Mouse (Mus musculus) small intestine, adult 2 months (tissue): ENCODE measurements around the gene Nr6a1. TPM values are rescaled to one million over a fixed set of nuclear protein-coding genes. Genes with fewer than 3 reads are reported as not detected.

ENCODE experiments used
- H3K27ac ChIP-seq: fragments of 200-500 bp; 2 replicates; pipeline ENCODE4 v1.5.1; 2012; ENCODE audit warnings: low read depth, low read length, control low read depth, inconsistent platforms; ENCODE audit not compliant: insufficient read depth
- H3K27me3 ChIP-seq: fragments of 200-500 bp; 2 replicates; pipeline ENCODE4 v1.6.1; 2012; ENCODE audit warnings: mild to moderate bottlenecking, moderate library complexity, low read length, inconsistent platforms; ENCODE audit not compliant: control insufficient read depth, insufficient read depth
- H3K36me3 ChIP-seq: fragments of 200-500 bp; 2 replicates; pipeline ENCODE4 v1.6.1; 2012; ENCODE audit warnings: mild to moderate bottlenecking, low read length, control low read depth, inconsistent platforms; ENCODE audit not compliant: control insufficient read depth, insufficient read depth
- H3K4me1 ChIP-seq: fragments of 200-500 bp; 2 replicates; pipeline ENCODE4 v1.6.1; 2012; ENCODE audit warnings: low read length, inconsistent platforms, mixed read lengths; ENCODE audit not compliant: control insufficient read depth, insufficient read depth, insufficient read length
- H3K4me3 ChIP-seq: fragments of 200-500 bp; 2 replicates; pipeline ENCODE4 v1.5.1; 2012; ENCODE audit warnings: low read depth, mild to moderate bottlenecking, control low read depth, inconsistent platforms, low read length, moderate library complexity
- CTCF ChIP-seq: fragments of 200-500 bp; IDR thresholded peaks from 2 replicates; pipeline ENCODE4 v1.5.1; 2012; ENCODE audit warnings: low read depth, mild to moderate bottlenecking, control low read depth, inconsistent platforms, low read length, moderate library complexity, mixed read lengths; ENCODE audit not compliant: insufficient replicate concordance, insufficient read length; ENCODE audit errors: extremely low read depth
- POLR2A ChIP-seq: fragments of 200-500 bp; IDR thresholded peaks from 2 replicates; pipeline ENCODE4 v1.6.1; 2012; ENCODE audit warnings: low read depth, mild to moderate bottlenecking, control low read depth, inconsistent platforms, low read length, moderate library complexity
- WGBS: fragments of 180-500 bp; shearing (Covaris S2); methylation state at CpG from one replicate; pipeline ENCODE4 v1.1.7; 2018; 5-methylcytosine and 5-hydroxymethylcytosine counted together
- polyA plus RNA-seq: library from polyadenylated mRNA; depleted of rRNA; stranded (reverse); fragments of >200 nt; gene quantifications from 2 replicates; pipeline ENCODE4 v1.2.3, GENCODE M21; 2012

Gene Nr6a1
- polyA plus RNA-seq, 1 experiment, result 7.2 TPM

DNA sequence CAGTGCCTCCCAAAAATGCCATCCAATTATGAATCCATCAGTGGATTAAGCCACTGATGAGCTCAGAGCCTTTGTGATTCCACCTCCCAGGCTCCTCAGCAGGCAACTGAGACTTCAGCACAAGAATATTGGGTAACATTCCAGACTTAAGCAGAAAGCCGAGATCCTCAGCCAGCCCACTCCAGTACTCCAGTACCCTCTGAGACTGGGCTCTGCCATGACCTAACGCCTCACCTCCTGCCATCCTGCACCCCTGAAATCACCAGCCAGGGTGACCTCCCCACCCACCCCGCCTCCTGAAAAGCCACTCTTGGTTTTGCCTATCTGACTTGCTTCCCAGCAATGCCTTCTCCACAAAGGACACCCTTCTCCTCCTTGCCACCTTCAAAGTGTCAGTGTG, 9.9 kb upstream of the Nr6a1 start:
- Histone ChIP-seq H3K27ac (no peak overlapping the region), H3K4me3 (no peak overlapping the region), H3K27me3 (no peaks in the 10 kb centered on the region), H3K4me1 (no peaks in the 10 kb centered on the region), H3K36me3 (no peaks in the 10 kb centered on the region)
- WGBS, result 90% methylated on average over 3 of the region's 3 CpGs
- no peak for TF ChIP-seq CTCF
- no peak for TF ChIP-seq POLR2A

DNA sequence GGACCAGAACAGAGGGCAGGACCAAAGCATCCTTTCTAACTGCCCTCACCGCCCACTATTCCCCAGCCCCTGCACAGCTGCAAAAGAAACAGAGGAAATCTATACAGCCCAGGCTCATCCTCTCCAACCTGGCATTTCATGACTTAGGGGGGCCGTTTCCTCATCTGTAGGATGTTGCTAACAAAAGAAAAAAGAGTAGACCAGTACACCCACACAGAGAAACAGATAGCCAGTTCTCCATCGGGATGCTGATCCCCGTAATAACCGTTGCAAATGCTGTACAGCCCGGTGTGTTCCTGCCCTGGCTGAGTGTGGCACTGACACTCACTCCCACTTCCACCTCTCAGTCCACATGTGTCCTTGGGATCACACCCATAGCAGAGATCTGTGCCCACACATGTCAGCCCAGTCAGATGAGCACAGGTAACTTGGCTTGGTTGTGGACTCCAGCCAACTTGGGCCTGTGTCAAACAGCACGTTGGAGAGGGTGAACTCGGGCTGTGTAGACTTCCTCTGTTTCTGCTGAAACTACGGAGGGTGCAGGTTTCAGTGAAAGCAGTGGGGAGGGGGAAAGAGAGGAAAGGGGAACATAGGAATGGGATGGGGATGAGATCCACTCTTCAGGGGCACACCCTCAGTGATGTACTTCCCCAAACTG, 9.4 kb upstream of the Nr6a1 start:
- H3K4me1 ChIP-seq, result peaks cover 2% of the 10 kb centered on the region; the same call in 1 of the 2 replicates
- WGBS, result 64% methylated on average over 9 of the region's 9 CpGs
- no peak overlapping the region for H3K4me3 ChIP-seq
- TF ChIP-seq POLR2A, result no peak
- TF ChIP-seq CTCF, result no peak
- no peaks in the 10 kb centered on the region for H3K36me3 ChIP-seq
- H3K27me3 ChIP-seq, result no peaks in the 10 kb centered on the region
- H3K27ac ChIP-seq, result no peak overlapping the region

DNA sequence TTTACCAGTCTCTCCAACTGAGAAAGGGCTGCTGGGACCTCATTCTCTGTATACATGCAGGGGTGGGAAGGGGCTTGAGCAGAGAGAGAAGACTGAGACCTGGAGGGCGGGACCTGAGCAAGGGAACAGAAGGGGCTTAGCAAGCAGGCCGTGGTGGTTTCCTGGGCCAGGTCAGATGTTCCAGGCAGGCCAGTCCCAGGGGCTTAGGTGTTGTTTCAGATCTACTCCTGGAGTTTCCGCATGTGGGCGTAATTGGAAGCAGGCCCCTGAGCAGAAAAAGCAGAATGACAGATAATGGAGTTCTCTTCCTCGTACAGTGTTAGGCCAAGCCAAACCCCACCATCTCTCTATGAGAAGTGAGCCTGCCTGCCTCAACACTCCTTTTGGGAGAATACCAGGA, 7.4 kb upstream of the Nr6a1 start:
- 74% methylated on average over 5 of the region's 5 CpGs for WGBS
- Histone ChIP-seq H3K36me3 (no peaks in the 10 kb centered on the region), H3K27me3 (no peaks in the 10 kb centered on the region), H3K4me3 (no peak overlapping the region), H3K4me1 (peaks cover 13% of the 10 kb centered on the region), H3K27ac (no peak overlapping the region)
- TF ChIP-seq POLR2A (no peak), CTCF (no peak)

DNA sequence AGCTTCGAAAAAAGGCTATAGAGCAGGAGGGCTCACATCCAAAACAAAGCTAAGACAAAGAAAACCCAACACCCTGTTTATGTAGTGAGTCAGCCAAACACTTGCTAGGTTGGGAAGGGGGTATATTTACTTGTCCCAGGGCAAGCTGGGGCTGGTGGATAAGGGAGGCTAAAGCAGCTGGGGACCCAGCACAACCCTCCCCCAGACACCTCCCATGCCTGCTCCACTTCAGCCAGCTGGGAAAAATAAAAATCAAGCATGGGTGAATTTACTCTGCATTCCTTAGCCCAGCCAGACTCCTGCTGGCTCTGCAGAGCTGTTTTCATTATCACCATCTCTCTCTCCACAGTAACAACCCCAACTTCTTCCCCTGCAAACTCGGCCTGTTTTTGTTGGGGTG, 6.4 kb upstream of the Nr6a1 start:
- Histone ChIP-seq H3K4me3 (no peak overlapping the region), H3K27ac (no peak overlapping the region), H3K27me3 (no peaks in the 10 kb centered on the region), H3K4me1 (peaks cover 13% of the 10 kb centered on the region), H3K36me3 (no peaks in the 10 kb centered on the region)
- TF ChIP-seq CTCF (no peak), POLR2A (no peak)
- 49% methylated on average over 2 of the region's 2 CpGs for WGBS

DNA sequence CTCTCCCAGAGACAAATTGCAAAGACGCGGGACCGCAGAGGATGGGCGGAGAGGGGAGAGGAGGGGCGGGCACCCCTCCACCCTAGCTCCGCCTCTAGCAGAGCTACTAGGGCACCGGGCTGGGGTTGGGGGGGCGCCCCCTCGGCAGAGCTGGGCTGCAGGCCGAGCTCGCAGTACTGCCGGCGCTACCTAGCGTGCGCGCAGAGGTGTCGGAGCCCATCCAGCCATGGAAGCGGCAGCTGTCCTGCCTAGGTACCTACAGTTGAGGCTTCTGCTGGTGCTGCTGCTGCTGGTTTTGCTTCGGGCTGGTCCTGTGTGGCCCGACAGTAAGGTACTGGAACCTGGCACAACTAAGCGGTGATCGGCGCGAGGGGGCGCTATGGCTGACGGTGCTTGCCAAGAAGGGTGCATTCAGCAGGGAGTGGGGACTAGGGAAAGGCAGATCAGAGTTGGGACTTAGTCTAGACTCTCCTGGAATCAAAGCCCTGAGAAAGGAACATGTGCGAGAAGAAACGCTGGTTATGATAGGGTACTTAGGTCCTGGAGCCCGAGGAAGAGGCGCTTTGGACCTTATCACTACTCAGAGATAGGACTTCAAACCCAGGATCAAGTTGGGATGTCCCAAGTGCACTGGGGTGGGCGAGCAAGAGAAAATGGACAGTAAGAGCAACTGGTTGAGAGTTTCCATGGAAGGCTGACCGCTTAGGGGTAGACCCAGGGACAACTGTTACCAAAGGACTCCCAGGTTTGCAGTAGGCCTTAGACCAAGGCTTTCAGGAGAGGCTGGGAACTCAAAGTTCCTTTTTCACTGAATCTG, 4.6 kb upstream of the Nr6a1 start, which contains the start of gene Olfml2a:
Gene Olfml2a, plus strand, starts transcription at position 128 of the 817 bp plus-strand sequence.
- Histone ChIP-seq H3K27ac (no peak within 1 kb of the TSS), H3K36me3 (no peaks in the 10 kb centered on the region), H3K27me3 (no peaks in the 10 kb centered on the region), H3K4me1 (peaks cover 13% of the 10 kb centered on the region), H3K4me3 (peak within 1 kb of the TSS; percentile 51)
- TF ChIP-seq CTCF (peak; percentile 59; the same call in 1 of the 2 replicates), POLR2A (no peak)
- WGBS, result 8% methylated on average over 31 of the region's 32 CpGs

DNA sequence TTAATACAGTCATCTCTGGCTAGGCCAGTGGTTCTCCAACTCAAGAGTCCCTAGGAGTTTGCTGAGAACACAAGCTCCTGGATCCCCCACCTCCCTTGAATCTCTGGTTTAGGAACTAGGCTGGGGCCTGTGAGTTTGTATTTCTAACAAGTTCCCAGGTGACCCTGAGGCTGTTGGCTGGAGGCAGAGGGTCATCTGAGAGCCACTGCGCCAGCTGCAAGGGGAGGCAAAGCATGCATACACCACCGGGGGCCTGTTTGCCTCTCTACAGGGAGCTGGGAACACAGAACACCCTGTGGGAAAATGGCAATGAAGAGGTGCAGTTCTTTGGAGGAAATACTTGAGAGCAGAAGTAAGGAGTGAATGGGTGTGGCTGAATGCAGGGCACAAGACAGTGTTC, 2.8 kb upstream of the Nr6a1 start:
- Histone ChIP-seq H3K4me1 (peaks cover 13% of the 10 kb centered on the region), H3K4me3 (no peak overlapping the region), H3K36me3 (no peaks in the 10 kb centered on the region)

More for the DNA sequence above, 2.8 kb upstream of the Nr6a1 start:
- no peaks in the 10 kb centered on the region; the same call in 1 of the 2 replicates for H3K27me3 ChIP-seq
- TF ChIP-seq POLR2A (no peak), CTCF (no peak)
- 72% methylated on average over 2 of the region's 2 CpGs for WGBS
- H3K27ac ChIP-seq, result no peak overlapping the region
